Mouse (Mus musculus): ENCODE results near the gene Ndufs3. TPM values are rescaled to one million over a fixed set of nuclear protein-coding genes. Genes with fewer than 3 reads are reported as not detected.

Gene Ndufs3
- polyA plus RNA-seq, 1 experiment from 2014 or later = 251 TPM

GRCm38 (mm10) chr2:90866524-90866923 is 38.1 kb downstream of the Ndufs3 start:
- WGBS = 25% methylated on average over 3 of the region's 3 CpGs

GRCm38 (mm10) chr2:90864184-90864583 is 40.4 kb downstream of the Ndufs3 start:
- Histone ChIP-seq H3K9ac (replicated peaks; ENCODE audit: low read length) (no peak overlapping the region), H3K36me3 (ENCODE audit: insufficient read depth, low read length) (peaks cover 47% of the 10 kb centered on the region), H3K4me1 (ENCODE audit: insufficient read depth, low read length) (no peaks in the 10 kb centered on the region), H3K27me3 (ENCODE audit: insufficient read depth, low read length) (no peaks in the 10 kb centered on the region), H3K4me2 (replicated peaks; ENCODE audit: low read depth, low read length) (no peak overlapping the region), H3K9me3 (ENCODE audit: low read length) (no peaks in the 10 kb centered on the region), H3K27ac (ENCODE audit: low read length) (no peak overlapping the region), H3K4me3 (ENCODE audit: low read length) (no peak overlapping the region)
- ATAC-seq (ENCODE audit: low FRiP score, low TSS enrichment) = no peak

More at GRCm38 (mm10) chr2:90866524-90866923, 38.1 kb downstream of the Ndufs3 start:
- no peaks in the 10 kb centered on the region for H3K27me3 ChIP-seq (ENCODE audit: insufficient read depth, low read length)
- ATAC-seq (ENCODE audit: low FRiP score, low TSS enrichment) = peak; percentile 91
- H3K36me3 ChIP-seq (ENCODE audit: insufficient read depth, low read length) = peaks cover 39% of the 10 kb centered on the region
- no peaks in the 10 kb centered on the region for H3K9me3 ChIP-seq (ENCODE audit: low read length)
- no peak overlapping the region for H3K27ac ChIP-seq (ENCODE audit: low read length)
- no peak overlapping the region for H3K4me2 ChIP-seq (replicated peaks; ENCODE audit: low read depth, low read length)
- H3K4me3 ChIP-seq (ENCODE audit: low read length) = no peak overlapping the region
- no peaks in the 10 kb centered on the region for H3K4me1 ChIP-seq (ENCODE audit: insufficient read depth, low read length)
- no peak overlapping the region for H3K9ac ChIP-seq (replicated peaks; ENCODE audit: low read length)

GRCm38 (mm10) chr2:90861486-90861885 is 43.1 kb downstream of the Ndufs3 start:
- Histone ChIP-seq H3K27me3 (ENCODE audit: insufficient read depth, low read length) (no peaks in the 10 kb centered on the region), H3K4me2 (replicated peaks; ENCODE audit: low read depth, low read length) (no peak overlapping the region), H3K4me1 (ENCODE audit: insufficient read depth, low read length) (no peaks in the 10 kb centered on the region), H3K4me3 (ENCODE audit: low read length) (no peak overlapping the region), H3K9me3 (ENCODE audit: low read length) (no peaks in the 10 kb centered on the region), H3K9ac (replicated peaks; ENCODE audit: low read length) (no peak overlapping the region), H3K27ac (ENCODE audit: low read length) (no peak overlapping the region), H3K36me3 (ENCODE audit: insufficient read depth, low read length) (peaks cover 54% of the 10 kb centered on the region)
- no peak for ATAC-seq (ENCODE audit: low FRiP score, low TSS enrichment)
- WGBS = 93% methylated on average over 2 of the region's 2 CpGs

- Histone ChIP-seq H3K4me3 (ENCODE audit: low read length) (no peak overlapping the region), H3K27me3 (ENCODE audit: insufficient read depth, low read length) (no peaks in the 10 kb centered on the region), H3K4me1 (ENCODE audit: insufficient read depth, low read length) (peaks cover 10% of the 10 kb centered on the region), H3K36me3 (ENCODE audit: insufficient read depth, low read length) (peaks cover 37% of the 10 kb centered on the region), H3K9me3 (ENCODE audit: low read length) (no peaks in the 10 kb centered on the region), H3K9ac (replicated peaks; ENCODE audit: low read length) (no peak overlapping the region), H3K4me2 (replicated peaks; ENCODE audit: low read depth, low read length) (no peak overlapping the region), H3K27ac (ENCODE audit: low read length) (no peak overlapping the region)
- ATAC-seq (ENCODE audit: low FRiP score, low TSS enrichment) = no peak
- WGBS = 96% methylated on average over 1 of the region's 1 CpGs
Observed at GRCm38 (mm10) chr2:90850401-90850800, 54.2 kb downstream of the Ndufs3 start.

GRCm38 (mm10) chr2:90848331-90848730 is 56.3 kb downstream of the Ndufs3 start:
- no peak overlapping the region for H3K9ac ChIP-seq (replicated peaks; ENCODE audit: low read length)
- 88% methylated on average over 5 of the region's 5 CpGs for WGBS
- no peak overlapping the region for H3K27ac ChIP-seq (ENCODE audit: low read length)
- ATAC-seq (ENCODE audit: low FRiP score, low TSS enrichment) = no peak
- peak overlapping the region; percentile 97 for H3K4me3 ChIP-seq (ENCODE audit: low read length)
- H3K36me3 ChIP-seq (ENCODE audit: insufficient read depth, low read length) = peaks cover 28% of the 10 kb centered on the region
- no peaks in the 10 kb centered on the region for H3K27me3 ChIP-seq (ENCODE audit: insufficient read depth, low read length)
- no peaks in the 10 kb centered on the region for H3K9me3 ChIP-seq (ENCODE audit: low read length)
- peaks cover 10% of the 10 kb centered on the region for H3K4me1 ChIP-seq (ENCODE audit: insufficient read depth, low read length)
- H3K4me2 ChIP-seq (replicated peaks; ENCODE audit: low read depth, low read length) = peak overlapping the region; percentile 66

DNA sequence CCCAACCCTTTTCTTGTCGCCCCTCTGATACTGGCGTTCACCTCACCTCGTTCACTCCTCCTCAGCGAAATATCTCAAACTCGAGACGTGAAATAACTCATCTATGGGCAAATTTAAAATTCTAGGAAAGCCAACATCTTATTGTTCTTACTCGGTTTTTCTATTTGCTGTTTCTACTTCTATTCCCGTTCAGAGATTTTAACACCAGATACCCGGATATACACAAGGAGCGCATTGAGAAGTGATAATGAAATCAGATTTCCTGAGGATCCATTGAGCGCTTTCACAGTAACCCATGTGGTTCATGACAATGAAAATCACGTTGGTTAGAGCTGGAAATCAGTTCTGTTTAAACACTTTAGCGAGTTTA is 57.0 kb downstream of the Ndufs3 start:
- Histone ChIP-seq H3K27me3 (ENCODE audit: insufficient read depth, low read length) (no peaks in the 10 kb centered on the region), H3K4me2 (replicated peaks; ENCODE audit: low read depth, low read length) (peak overlapping the region; percentile 66), H3K4me3 (ENCODE audit: low read length) (peak overlapping the region; percentile 97), H3K4me1 (ENCODE audit: insufficient read depth, low read length) (peaks cover 10% of the 10 kb centered on the region), H3K27ac (ENCODE audit: low read length) (peak overlapping the region; percentile 80), H3K9me3 (ENCODE audit: low read length) (no peaks in the 10 kb centered on the region), H3K9ac (replicated peaks; ENCODE audit: low read length) (peak overlapping the region; percentile 94), H3K36me3 (ENCODE audit: insufficient read depth, low read length) (peaks cover 22% of the 10 kb centered on the region)
- WGBS = under 1% methylated on average over 13 of the region's 13 CpGs
- no peak for ATAC-seq (ENCODE audit: low FRiP score, low TSS enrichment)

DNA sequence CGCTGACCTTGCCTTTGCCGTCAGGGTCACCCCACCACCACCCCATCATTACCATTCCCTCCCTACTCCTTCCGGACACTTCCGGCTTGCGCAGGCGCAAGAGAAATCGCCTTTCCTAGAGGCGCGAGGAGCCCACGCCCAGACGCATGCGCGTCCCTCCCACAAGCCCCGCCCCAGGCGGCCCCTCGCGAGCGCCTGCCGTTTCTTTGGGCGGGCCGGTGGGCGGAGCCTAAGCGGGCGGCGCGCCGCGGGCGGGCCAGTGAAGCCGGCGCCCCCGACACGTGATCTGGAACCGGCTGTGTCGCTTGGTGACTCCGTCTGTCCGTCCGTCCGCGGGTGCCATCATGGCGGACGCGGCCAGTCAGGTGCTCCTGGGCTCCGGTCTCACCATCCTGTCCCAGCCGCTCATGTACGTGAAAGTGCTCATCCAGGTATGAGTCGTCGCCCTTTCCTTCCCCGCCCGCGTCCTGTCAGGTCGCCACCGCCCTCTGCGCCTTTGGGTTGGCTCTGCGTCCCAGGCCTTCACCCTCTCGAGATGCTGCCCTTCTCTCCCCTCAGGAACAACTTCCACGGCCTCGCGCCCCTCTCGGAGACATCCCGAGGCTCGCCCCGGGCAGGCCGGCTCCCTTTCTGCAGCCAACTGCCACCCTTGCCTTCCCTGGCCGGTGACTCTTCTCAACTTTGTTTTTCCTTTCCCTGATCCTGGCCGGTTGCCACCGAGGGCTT is 57.5 kb downstream of the Ndufs3 start, which contains the start of gene Mtch2:
TSS of gene Mtch2 (plus strand) at position 201 of the 726 bp plus-strand sequence.
- Histone ChIP-seq H3K27me3 (ENCODE audit: insufficient read depth, low read length) (no peaks in the 10 kb centered on the region), H3K4me3 (ENCODE audit: low read length) (peak within 1 kb of the TSS; percentile 97), H3K27ac (ENCODE audit: low read length) (peak within 1 kb of the TSS; percentile 86), H3K4me1 (ENCODE audit: insufficient read depth, low read length) (peaks cover 10% of the 10 kb centered on the region), H3K4me2 (replicated peaks; ENCODE audit: low read depth, low read length) (peak within 1 kb of the TSS; percentile 66), H3K36me3 (ENCODE audit: insufficient read depth, low read length) (peaks cover 21% of the 10 kb centered on the region), H3K9me3 (ENCODE audit: low read length) (no peaks in the 10 kb centered on the region), H3K9ac (replicated peaks; ENCODE audit: low read length) (peak within 1 kb of the TSS; percentile 94)
- ATAC-seq (ENCODE audit: low FRiP score, low TSS enrichment) = peak; percentile 99
- WGBS = under 1% methylated on average over 66 of the region's 67 CpGs

DNA sequence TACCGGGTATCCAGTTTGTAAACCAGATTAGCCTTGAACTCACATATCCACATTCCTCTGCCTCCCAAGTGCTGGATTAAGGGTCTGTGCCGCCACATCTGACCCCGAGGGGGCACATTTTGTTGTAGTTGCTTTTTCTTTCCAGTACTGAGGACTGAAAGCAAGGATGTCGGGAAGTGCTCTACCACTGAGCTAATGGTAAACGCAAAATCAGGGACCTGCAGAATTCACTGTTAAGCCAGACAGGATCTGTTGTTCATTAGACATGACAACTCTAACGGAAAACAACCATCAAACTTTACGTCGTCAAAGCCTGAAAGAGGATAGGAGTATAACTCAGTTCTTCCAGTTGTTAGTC is 58.1 kb downstream of the Ndufs3 start:
- H3K4me3 ChIP-seq (ENCODE audit: low read length) = peak overlapping the region; percentile 97
- H3K9ac ChIP-seq (replicated peaks; ENCODE audit: low read length) = peak overlapping the region; percentile 63
- ATAC-seq (ENCODE audit: low FRiP score, low TSS enrichment) = peak; percentile 47; the same call in 1 of the 2 replicates
- H3K27ac ChIP-seq (ENCODE audit: low read length) = peak overlapping the region; percentile 86
- peak overlapping the region; percentile 66 for H3K4me2 ChIP-seq (replicated peaks; ENCODE audit: low read depth, low read length)
- WGBS = 4% methylated on average over 8 of the region's 8 CpGs
- H3K9me3 ChIP-seq (ENCODE audit: low read length) = no peaks in the 10 kb centered on the region
- no peaks in the 10 kb centered on the region for H3K27me3 ChIP-seq (ENCODE audit: insufficient read depth, low read length)
- H3K36me3 ChIP-seq (ENCODE audit: insufficient read depth, low read length) = peaks cover 17% of the 10 kb centered on the region
- H3K4me1 ChIP-seq (ENCODE audit: insufficient read depth, low read length) = peaks cover 10% of the 10 kb centered on the region

- Histone ChIP-seq H3K27ac (ENCODE audit: low read length) (peak overlapping the region; percentile 86; the same call in 1 of the 2 replicates), H3K4me1 (ENCODE audit: insufficient read depth, low read length) (peaks cover 10% of the 10 kb centered on the region), H3K9me3 (ENCODE audit: low read length) (no peaks in the 10 kb centered on the region), H3K4me2 (replicated peaks; ENCODE audit: low read depth, low read length) (peak overlapping the region; percentile 66), H3K36me3 (ENCODE audit: insufficient read depth, low read length) (peaks cover 14% of the 10 kb centered on the region), H3K9ac (replicated peaks; ENCODE audit: low read length) (peak overlapping the region; percentile 63), H3K4me3 (ENCODE audit: low read length) (peak overlapping the region; percentile 97), H3K27me3 (ENCODE audit: insufficient read depth, low read length) (no peaks in the 10 kb centered on the region)
- WGBS = 45% methylated on average over 6 of the region's 6 CpGs
- ATAC-seq (ENCODE audit: low FRiP score, low TSS enrichment) = no peak
Observed at GRCm38 (mm10) chr2:90846171-90846570, 58.5 kb downstream of the Ndufs3 start.

- Histone ChIP-seq H3K9ac (replicated peaks; ENCODE audit: low read length) (no peak overlapping the region), H3K27ac (ENCODE audit: low read length) (no peak overlapping the region), H3K27me3 (ENCODE audit: insufficient read depth, low read length) (no peaks in the 10 kb centered on the region), H3K4me1 (ENCODE audit: insufficient read depth, low read length) (peaks cover 10% of the 10 kb centered on the region), H3K4me3 (ENCODE audit: low read length) (no peak overlapping the region), H3K4me2 (replicated peaks; ENCODE audit: low read depth, low read length) (no peak overlapping the region), H3K36me3 (ENCODE audit: insufficient read depth, low read length) (peaks cover 5% of the 10 kb centered on the region), H3K9me3 (ENCODE audit: low read length) (no peaks in the 10 kb centered on the region)
- no peak for ATAC-seq (ENCODE audit: low FRiP score, low TSS enrichment)
- 85% methylated on average over 5 of the region's 5 CpGs for WGBS
Observed at GRCm38 (mm10) chr2:90845234-90845633, 59.4 kb downstream of the Ndufs3 start.

Data from kidney, embryonic 16.5 days (tissue).